Mouse (Mus musculus): ENCODE data around the gene Eml6.

- no peak for TF ChIP-seq POLR2A (IDR thresholded peaks at IDR 0.05; ENCODE audit: control insufficient read depth, extremely low read depth, insufficient read depth, low read length, poor library complexity)
- TF ChIP-seq CTCF (IDR thresholded peaks at IDR 0.05; ENCODE audit: borderline replicate concordance, control insufficient read depth, extremely low read depth, insufficient read depth, low read length, poor library complexity), result no peak
These were observed 286.1 kb downstream of the Eml6 start for GRCm38 (mm10) chr11:29739752-29740151.
